Mouse (Mus musculus): ENCODE results near the gene Olfr358. TPM values are rescaled to one million over a fixed set of nuclear protein-coding genes. Genes with fewer than 3 reads are reported as not detected.

Gene Olfr358
- not detected in 2 replicates for polyA plus RNA-seq (2014; fragmentation: Nextera tagmentation; extraction: Ambion mirVana)

- H3K9me3 ChIP-seq (replicated peaks; ENCODE audit: control insufficient read depth, low read length): 0 out of 2 replicates have a peak, but pooled peaks cover 3% of the 10 kb centered on the region
- no peaks in the 10 kb centered on the region for H3K27me3 ChIP-seq (replicated peaks; ENCODE audit: control insufficient read depth, insufficient read depth, low read length)
- DNase-seq (ENCODE audit: low spot score): no peak
- ATAC-seq: no peak
- no peaks in the 10 kb centered on the region for H3K4me1 ChIP-seq (ENCODE audit: control insufficient read depth, insufficient read depth, low read length)
- H3K9ac ChIP-seq (ENCODE audit: low read length): no peak within 1 kb of the TSS
- no peaks in the 10 kb centered on the region for H3K36me3 ChIP-seq (ENCODE audit: control insufficient read depth, insufficient read depth, low read length)
- no peak within 1 kb of the TSS for H3K4me3 ChIP-seq (ENCODE audit: low read depth, low read length)
- no peak within 1 kb of the TSS for H3K27ac ChIP-seq (ENCODE audit: low read depth, low read length)
- H3K4me2 ChIP-seq (ENCODE audit: low read length): no peak within 1 kb of the TSS
Measured at GRCm38 (mm10) chr2:37009235-37009634, at the start of gene Olfr358. Gene Olfr358 (minus strand): TSS chr2:37009335.

- Histone ChIP-seq H3K4me2 (ENCODE audit: low read length) (no peak overlapping the region), H3K9me3 (replicated peaks; ENCODE audit: control insufficient read depth, low read length) (peaks cover 9% of the 10 kb centered on the region; the same call in 1 of the 2 replicates), H3K36me3 (ENCODE audit: control insufficient read depth, insufficient read depth, low read length) (no peaks in the 10 kb centered on the region), H3K27ac (ENCODE audit: low read depth, low read length) (no peak overlapping the region), H3K27me3 (replicated peaks; ENCODE audit: control insufficient read depth, insufficient read depth, low read length) (no peaks in the 10 kb centered on the region), H3K9ac (ENCODE audit: low read length) (no peak overlapping the region), H3K4me3 (ENCODE audit: low read depth, low read length) (no peak overlapping the region), H3K4me1 (ENCODE audit: control insufficient read depth, insufficient read depth, low read length) (no peaks in the 10 kb centered on the region)
- no peak for ATAC-seq
- DNase-seq (ENCODE audit: low spot score): no peak
- WGBS: 91% methylated on average over 1 of the region's 1 CpGs
Measured at GRCm38 (mm10) chr2:36997030-36997429, 12.1 kb downstream of the Olfr358 start.

- H3K27ac ChIP-seq (ENCODE audit: low read depth, low read length): no peak within 1 kb of the TSS
Measured at GRCm38 (mm10) chr2:36993527-36993926, 15.6 kb downstream of the Olfr358 start, which contains the start of gene Olfr357. Gene Olfr357 (plus strand): TSS chr2:36993827.

More at GRCm38 (mm10) chr2:36993527-36993926, 15.6 kb downstream of the Olfr358 start, which contains the start of gene Olfr357:
- ATAC-seq (no peak), DNase-seq (ENCODE audit: low spot score) (no peak)
- Histone ChIP-seq H3K4me2 (ENCODE audit: low read length) (no peak within 1 kb of the TSS), H3K36me3 (ENCODE audit: control insufficient read depth, insufficient read depth, low read length) (no peaks in the 10 kb centered on the region), H3K9ac (ENCODE audit: low read length) (no peak within 1 kb of the TSS), H3K27me3 (replicated peaks; ENCODE audit: control insufficient read depth, insufficient read depth, low read length) (no peaks in the 10 kb centered on the region), H3K9me3 (replicated peaks; ENCODE audit: control insufficient read depth, low read length) (peaks cover 6% of the 10 kb centered on the region; the same call in 1 of the 2 replicates), H3K4me3 (ENCODE audit: low read depth, low read length) (no peak within 1 kb of the TSS), H3K4me1 (ENCODE audit: control insufficient read depth, insufficient read depth, low read length) (no peaks in the 10 kb centered on the region)
- 52% methylated on average over 1 of the region's 1 CpGs for WGBS

Other genes starting within 250 kb of the Olfr358 start
- not detected in 2 replicates for gene Olfr348, start 225.1 kb downstream of the Olfr358 start, polyA plus RNA-seq (2014; fragmentation: Nextera tagmentation; extraction: Ambion mirVana)
- not detected in 2 replicates for gene Olfr50, start 218.8 kb downstream of the Olfr358 start, polyA plus RNA-seq (2014; fragmentation: Nextera tagmentation; extraction: Ambion mirVana)
- gene Olfr3, start 192.3 kb downstream of the Olfr358 start, polyA plus RNA-seq (2014; fragmentation: Nextera tagmentation; extraction: Ambion mirVana): not detected in 2 replicates
- gene Olfr350, start 163.0 kb downstream of the Olfr358 start, polyA plus RNA-seq (2014; fragmentation: Nextera tagmentation; extraction: Ambion mirVana): not detected in 2 replicates
- not detected in 2 replicates for gene Olfr351, start 146.7 kb downstream of the Olfr358 start, polyA plus RNA-seq (2014; fragmentation: Nextera tagmentation; extraction: Ambion mirVana)
- not detected in 2 replicates for gene Olfr352, start 140.9 kb downstream of the Olfr358 start, polyA plus RNA-seq (2014; fragmentation: Nextera tagmentation; extraction: Ambion mirVana)
- not detected in 2 replicates for gene Olfr353, start 116.4 kb downstream of the Olfr358 start, polyA plus RNA-seq (2014; fragmentation: Nextera tagmentation; extraction: Ambion mirVana)
- gene Olfr354, start 103.7 kb downstream of the Olfr358 start, polyA plus RNA-seq (2014; fragmentation: Nextera tagmentation; extraction: Ambion mirVana): not detected in 2 replicates
- gene Olfr355, start 80.4 kb downstream of the Olfr358 start, polyA plus RNA-seq (2014; fragmentation: Nextera tagmentation; extraction: Ambion mirVana): not detected in 2 replicates
- gene Olfr356, start 72.2 kb downstream of the Olfr358 start, polyA plus RNA-seq (2014; fragmentation: Nextera tagmentation; extraction: Ambion mirVana): not detected in 2 replicates
- gene Olfr357, start 15.5 kb downstream of the Olfr358 start, polyA plus RNA-seq (2014; fragmentation: Nextera tagmentation; extraction: Ambion mirVana): not detected in 2 replicates
- not detected in 2 replicates for gene Olfr360, start 56.4 kb upstream of the Olfr358 start, polyA plus RNA-seq (2014; fragmentation: Nextera tagmentation; extraction: Ambion mirVana)
- gene Olfr361, start 80.0 kb upstream of the Olfr358 start, polyA plus RNA-seq (2014; fragmentation: Nextera tagmentation; extraction: Ambion mirVana): not detected in 2 replicates
- not detected in 2 replicates for gene Olfr362, start 108.6 kb upstream of the Olfr358 start, polyA plus RNA-seq (2014; fragmentation: Nextera tagmentation; extraction: Ambion mirVana)
- not detected in 2 replicates for gene Olfr364-ps1, start 130.0 kb upstream of the Olfr358 start, polyA plus RNA-seq (2014; fragmentation: Nextera tagmentation; extraction: Ambion mirVana)
- not detected in 2 replicates for gene Olfr365, start 178.9 kb upstream of the Olfr358 start, polyA plus RNA-seq (2014; fragmentation: Nextera tagmentation; extraction: Ambion mirVana)
- gene Olfr366, start 202.2 kb upstream of the Olfr358 start, polyA plus RNA-seq (2014; fragmentation: Nextera tagmentation; extraction: Ambion mirVana): not detected in 2 replicates